Mouse (Mus musculus) lung, postnatal 10 days (tissue): Measurements from ENCODE around the gene Srgap2.

Experiments used
- DNase-seq: peaks from one replicate; pipeline ENCODE4 v3.0.0; 2021

The Srgap2 gene

DNA sequence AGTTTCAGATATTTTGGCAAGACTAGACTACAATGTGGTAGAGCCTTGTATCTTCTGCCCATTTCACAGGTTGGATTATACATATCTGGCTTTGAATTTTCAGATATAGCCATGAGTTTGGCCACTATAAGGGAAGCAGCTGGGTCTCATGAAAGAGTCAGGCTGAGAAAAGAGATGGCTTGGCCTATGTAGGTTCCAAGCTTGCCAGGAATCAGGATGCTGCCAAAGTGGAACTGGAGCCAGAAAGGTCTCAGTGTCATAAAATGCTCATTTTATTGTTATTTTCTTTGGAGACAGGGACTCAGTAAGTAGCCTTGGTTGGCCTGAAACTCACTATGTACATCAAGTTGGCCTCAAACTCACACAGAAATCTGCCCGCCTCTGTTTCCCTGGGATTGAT is 200.0 kb downstream of the Srgap2 start:
- DNase-seq, result no peak

DNA sequence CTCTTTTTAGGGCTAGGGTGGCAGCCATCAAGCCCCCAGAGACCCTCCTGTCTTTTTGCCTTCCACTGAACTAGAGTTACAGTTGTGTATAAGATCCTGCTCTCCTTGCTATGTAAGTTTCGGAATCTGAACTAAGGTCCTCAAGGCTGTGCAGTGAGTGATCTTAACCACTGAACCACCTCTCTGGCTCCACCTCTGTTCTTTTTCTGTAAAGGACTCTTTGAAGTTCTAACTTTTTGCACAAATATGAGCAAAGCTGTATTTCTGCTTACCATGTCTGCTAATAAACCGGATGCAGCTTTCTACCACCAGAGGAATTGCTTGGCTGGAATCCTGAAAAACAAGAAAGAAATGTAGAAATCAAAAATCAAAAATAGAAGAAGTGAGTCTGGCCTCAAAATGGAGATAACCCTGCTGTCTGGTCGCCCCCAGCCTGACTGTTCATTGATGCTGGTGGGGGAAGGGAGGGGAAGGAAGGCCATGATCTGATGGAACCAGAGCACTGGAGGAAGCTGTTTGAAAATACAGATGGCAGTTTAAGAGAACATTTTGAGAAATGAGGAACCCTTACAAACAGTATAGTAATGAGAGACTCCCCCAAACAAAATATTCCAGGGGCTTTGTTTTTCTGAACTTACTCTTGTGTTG is 202.2 kb downstream of the Srgap2 start:
- DNase-seq, result no peak

DNA sequence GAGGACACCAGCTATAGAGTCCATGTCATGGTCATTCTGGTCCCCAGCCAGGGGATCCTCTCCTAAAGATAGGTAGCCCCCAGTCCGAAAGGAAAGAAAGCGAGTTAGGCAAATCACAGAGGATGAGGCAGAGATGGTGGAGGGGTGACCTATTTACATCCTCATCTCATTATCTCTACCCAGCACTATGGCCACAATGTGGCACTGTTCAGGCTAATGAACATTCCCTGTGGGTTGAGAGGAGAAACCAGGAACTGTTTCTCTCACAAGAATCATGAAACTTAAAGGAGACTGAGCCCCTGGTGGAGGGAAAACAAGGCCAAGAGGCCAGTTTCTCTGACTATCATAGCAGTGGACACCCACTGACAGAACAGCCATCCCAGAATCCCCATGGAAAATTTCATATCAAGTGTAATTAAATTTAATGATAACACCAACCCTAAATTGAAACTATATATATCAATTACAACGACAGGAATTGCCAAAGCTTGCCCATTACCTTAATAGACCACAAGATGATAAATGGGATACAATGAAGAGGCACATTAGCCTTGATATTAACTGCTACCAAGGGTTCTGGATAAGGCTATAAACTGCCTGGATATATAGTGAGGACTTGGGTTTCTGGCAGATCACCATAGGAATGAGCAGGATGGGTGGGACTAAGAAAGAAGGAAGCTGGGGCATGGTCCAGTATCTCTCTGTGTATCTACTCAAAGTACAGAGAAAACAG is 207.4 kb downstream of the Srgap2 start:
- DNase-seq, result no peak

DNA sequence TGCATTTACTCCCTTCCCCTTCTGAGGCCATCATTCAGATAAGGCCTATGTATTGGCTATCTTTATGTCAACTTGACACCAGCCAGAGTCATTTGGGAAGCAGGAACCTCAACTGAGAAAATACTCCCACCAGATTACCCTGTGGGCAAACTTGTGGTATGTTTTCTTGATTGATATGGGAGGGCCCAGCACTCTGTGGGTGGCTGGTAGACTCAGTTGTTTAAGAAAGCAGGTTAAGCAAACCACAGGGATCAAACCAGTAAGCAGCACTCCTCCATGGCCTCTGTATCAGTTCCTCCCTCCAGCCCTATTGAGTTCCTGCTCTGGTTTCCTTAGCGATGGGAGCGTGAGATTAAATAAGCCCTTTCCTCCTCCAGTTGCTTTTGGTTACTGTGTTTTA is 208.8 kb downstream of the Srgap2 start:
- DNase-seq, result no peak

DNA sequence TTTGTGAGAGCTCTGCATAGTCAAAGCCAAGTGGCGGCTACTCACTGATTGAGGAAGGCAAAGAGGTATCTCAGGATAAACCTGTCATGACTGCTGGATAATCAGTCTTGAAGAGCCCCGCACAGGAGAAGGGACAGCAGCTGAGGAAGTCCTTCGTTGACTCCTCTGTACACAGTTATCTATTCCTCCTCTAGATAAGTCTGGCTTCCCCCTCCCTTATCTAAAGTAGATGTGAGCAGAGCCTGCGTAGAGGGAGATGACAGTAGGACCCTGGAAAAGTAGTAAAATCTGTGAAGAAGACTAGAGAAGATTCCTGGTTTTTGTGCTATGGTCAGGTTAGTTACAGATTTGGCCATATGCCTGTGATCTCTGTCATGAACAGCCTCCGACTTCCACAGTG is 209.5 kb downstream of the Srgap2 start:
- DNase-seq, result no peak

DNA sequence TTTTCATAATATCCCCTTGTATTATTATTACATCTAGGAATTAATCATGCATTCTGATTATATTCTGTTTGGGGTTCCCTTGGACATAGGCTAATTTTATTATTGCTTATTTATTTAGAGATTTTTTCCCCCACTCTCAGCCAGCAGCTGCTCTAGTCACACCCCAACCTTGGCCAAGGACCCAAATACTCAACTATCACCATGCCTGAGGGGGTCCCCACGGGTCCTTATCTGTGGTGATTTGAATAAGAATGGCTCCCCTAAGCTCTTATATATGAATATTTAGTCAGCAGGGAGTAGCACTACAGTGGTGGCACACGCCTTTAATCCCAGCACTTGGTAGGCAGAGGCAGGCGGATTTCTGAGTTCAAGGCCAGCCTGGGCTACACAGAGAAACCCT is 215.9 kb downstream of the Srgap2 start:
- DNase-seq, result no peak

DNA sequence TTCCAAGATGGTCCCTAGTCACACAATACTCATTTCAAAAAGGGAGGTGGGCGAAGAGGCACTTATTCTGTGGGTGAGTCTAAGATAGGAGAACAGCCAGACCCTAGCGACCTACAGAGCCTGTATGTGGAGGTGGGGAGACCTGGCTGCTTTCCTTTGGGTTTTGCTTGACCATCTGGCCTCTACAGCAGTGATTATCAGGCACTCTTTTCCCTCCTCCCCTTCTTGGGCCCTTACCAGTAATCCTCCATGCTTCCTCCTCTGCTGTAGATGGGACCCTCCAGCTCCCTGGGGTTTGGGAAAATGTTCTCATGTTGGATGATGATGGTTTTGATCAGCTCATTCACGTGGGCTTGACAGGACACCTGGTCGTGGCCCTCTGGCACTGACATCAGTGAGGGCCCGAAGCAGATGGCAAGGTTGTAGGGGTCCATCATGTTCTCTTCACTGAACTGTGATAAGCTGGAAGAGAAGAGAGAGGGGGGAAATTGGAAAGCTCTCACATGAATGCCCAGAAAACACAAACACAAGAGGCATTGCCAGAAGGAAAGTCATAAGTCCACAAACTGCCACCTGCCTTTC is 216.8 kb downstream of the Srgap2 start:
- DNase-seq, result no peak

DNA sequence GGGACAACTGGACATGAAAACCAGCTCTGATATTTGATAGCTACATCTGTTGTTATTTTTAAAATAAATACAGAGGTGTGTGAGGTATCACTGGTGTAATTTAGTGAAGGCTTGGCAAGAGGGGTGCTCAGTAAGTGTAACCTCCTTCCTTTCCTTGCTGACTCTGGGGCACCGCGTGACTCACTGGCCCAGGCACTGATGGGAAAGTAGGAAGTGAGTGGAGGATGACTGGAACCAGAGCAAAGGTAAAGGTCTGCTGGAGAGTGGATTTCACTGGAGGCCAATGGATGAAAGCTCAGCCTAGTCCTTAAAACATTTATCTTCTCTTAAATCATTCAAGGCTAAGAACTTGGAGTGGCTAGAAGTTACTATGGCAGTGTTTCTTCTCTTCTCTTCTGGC is 226.4 kb downstream of the Srgap2 start:
- no peak for DNase-seq

DNA sequence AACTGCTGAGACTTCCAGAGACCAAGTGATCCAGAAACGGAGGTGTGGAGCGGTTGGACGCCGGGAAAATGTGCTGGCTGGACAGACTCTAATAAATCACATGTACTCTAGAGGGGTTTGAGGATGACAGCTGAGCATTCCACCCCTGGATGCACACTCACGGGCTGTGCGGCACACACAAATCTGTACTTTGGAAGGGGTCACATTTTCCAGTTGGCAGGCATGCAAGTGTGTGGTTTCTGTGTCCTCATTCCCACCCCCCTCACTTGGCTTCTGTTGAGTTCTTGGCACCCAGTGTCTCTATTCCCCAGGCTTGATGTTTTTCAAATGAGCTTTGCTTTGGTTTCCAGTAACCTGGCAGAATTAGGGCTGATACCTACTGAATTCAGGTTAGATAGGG is 227.4 kb downstream of the Srgap2 start:
- DNase-seq, result peak; percentile 54

DNA sequence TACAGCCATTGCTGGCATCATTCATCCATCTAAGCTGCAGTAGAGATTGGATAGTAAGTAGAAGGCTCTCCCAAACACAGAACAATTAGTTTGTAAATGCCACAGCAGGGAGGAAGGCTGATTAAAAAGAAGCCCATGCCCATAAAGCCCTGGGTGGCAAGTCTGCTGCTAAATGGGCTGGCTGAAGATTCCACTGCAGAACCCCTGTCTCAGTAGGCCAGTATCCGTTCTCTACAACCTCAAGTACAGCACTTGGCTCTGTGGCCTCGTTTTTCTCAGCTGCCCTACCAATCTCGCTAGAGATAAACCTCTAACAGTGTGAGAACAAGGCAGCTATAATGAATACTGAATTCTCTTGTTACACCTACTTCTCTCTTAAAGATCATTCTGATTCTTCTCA is 227.9 kb downstream of the Srgap2 start:
- DNase-seq, result no peak

DNA sequence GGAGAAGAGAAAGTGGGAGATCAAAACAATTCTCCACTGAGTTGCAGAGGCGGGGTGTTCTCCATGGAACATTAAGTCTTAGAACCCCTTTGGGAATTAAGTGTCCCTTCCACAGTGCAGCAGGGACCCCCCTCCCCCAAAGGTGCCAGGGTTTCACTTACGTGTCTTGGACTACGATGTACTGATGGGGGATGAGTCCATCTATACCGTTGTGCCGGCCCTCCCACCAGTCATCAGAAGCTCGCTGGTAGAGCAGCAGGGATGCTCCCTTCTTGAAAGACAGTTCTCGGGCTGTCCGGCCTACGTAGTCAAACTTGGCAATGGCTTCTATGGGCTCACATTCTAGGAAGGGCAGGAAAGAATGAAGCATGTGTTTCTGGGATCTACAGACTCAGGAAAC is 229.0 kb downstream of the Srgap2 start:
- DNase-seq, result no peak

DNA sequence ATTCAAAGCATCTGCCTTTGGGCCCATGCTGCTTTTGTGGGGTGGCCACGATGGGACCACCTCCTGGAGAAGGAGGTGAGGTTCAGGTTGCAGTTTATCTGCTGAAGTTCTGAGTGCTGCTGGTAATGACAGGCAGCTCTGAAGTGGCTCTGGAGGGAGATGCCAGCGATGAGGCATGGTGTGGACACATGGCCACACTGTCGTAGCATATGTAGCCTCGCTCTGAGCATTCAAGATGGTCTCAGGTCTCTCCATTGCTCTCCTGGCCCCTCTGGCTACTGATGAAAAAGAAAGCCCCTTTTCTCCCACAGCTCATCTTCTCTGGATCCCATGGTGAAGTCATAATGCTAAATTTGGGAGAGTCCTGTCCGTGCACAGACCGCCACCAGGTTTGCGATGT is 230.4 kb downstream of the Srgap2 start:
- no peak for DNase-seq

DNA sequence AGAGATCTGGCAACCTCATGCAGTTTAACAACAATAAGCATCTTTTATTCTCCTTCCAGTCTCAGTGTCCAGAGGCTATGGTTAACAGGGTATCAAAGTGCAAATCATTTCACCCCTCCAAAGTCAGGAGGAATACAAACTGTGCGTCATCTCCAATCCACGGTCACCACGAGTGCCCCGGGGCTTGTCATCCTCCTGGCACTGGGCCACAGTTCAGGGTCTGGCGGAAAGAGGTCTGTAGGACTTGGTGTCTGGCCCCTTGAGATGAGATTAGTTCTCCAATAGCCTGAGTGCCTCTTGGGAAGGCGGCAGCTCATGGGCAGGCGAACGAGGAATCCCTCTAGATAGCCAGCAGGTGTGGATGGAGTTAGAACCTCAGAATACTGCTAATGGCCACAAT is 232.0 kb downstream of the Srgap2 start:
- DNase-seq, result no peak

DNA sequence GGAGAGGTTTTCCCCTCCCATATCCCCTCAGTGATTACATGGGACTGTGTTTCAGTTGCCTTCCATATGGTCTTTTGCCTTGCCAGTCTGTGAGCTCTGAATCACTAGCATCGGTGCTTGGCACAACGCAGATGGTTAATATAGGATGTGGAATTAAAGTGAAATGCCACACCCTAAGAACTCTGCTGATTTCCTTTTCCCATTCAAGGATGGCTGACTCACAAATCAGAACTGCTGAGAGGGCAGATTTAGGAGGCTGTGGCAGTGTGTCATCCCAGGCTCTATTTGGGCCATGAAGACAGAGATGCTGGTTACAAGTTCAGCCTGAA is 233.3 kb downstream of the Srgap2 start:
- no peak for DNase-seq

DNA sequence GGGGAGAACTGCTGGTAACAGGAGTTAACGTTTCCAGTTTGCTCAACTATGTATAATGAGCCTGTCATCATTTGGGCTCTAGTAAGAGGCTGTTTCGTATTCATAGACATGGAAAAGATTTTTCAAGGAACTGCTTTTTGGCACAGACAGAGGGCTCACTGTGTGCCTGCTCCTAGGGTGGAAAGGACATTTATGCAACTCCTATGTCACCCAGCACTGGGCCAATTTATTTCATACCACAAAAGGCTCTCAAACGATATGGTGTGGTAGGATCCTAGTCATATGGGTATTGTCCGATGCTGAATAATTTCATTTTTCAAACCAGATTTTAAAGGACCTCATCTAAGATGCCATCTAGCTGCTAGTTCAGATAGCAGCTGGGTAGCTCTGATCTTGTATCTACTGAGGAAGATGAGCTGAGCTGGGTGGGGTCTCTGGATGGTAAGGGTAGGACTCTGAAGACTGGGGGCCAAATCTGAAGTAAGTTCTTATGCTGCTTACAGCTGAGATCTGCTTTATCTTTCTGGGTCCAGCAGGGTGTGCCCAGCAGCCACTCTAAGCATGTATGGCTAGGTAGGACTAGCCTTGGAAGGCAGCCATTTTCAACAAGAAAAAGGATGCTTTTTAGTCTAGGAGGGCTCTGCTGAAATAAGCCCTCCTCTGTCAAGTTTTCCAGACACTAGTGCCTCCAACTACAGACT is 233.8 kb downstream of the Srgap2 start:
- no peak for DNase-seq

DNA sequence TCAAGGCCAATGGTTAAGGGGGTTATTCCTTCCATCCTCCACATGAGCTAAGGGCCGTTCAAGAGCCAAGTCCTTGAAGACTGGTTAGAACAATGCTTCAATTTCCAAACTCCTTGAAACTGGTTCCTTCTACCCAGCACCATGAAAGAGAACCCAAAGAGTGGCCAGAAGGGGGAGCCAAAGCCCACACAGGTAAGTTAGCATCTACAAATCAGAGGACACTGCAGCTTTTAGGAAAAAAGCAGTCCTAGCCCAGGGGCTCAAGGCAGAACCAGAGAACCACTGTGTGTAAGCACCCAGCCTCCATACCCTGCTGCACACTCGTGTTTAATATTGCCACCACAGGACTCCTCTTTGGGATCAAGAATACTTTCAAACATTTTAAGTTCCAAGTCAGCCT is 236.5 kb downstream of the Srgap2 start:
- DNase-seq, result peak; percentile 77

DNA sequence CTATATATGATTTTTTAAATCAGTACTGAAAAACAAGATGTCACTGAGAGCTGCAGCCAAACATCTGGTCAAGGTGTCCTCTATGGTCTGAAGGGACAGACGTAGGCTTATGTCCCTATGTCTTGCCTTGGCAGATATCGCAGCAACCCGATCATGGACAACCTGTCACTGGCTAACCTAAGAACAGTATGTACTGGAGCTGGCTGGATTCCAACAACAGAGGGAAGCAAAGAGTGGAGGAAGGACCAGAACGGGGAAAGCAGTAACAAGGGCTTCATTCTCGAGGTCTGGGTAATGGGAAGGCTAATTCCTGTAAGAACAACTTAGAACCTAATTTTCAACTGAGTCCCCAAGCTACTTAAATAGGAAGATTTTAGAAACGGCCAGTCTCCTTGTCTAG is 238.2 kb downstream of the Srgap2 start:
- DNase-seq, result no peak

DNA sequence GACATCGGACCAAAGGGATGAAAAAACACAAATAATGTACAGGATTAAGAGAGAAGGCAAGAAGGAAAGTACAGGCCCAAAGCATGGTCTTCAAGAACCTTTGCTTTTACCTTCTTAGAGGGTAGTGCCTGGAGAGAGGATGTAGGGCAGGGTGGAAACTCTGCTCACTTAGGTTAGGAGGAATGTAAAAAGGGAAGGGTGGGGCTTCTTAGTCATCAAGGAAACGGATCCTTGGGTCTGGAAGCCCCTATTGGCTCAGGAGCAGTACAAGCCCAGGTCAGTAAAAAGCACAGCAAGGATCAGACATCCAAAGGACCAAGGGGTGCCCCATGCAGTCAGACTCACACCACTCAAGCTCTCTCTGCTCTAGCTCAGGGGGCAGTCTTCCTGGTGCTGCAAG is 239.9 kb downstream of the Srgap2 start:
- no peak for DNase-seq

DNA sequence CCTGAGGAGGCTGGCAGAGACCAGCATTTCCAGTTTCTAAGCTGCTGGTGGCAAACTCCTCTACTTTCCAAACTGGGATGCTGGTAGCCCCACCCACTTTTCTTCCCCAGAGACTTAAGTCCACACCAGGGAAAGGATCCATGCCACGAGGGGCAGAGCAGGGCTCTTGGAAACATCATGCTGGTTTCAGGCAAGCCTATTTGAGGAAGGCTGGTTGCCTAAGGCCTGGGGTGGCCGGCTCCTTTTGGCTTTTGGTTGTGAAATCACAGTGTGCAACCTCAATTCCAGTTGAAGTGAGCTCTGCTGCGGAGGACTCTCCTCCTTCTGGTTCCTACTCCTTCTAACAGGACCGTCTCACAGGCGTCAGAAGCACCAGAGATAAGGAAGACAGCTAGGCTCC is 240.3 kb downstream of the Srgap2 start:
- DNase-seq, result peak; percentile 29

DNA sequence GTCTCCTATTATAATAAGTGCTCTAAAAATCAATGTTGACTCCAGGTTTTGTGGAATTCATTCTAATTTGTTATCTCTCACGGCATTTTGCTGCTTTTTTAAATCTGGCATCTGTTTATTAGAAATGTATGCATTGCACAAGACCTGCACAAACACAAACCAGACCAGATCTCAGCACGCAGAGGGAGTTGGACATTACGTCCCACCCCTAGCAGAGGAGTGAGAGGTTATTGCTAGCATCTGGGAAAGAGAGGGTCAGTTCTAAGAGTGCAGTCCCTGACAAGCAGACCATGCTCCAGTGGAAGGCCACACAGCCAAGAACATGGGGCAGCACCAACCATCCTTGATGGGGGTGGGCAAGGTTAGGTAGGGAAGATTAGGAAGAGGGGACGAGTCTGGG is 242.5 kb downstream of the Srgap2 start:
- no peak for DNase-seq

DNA sequence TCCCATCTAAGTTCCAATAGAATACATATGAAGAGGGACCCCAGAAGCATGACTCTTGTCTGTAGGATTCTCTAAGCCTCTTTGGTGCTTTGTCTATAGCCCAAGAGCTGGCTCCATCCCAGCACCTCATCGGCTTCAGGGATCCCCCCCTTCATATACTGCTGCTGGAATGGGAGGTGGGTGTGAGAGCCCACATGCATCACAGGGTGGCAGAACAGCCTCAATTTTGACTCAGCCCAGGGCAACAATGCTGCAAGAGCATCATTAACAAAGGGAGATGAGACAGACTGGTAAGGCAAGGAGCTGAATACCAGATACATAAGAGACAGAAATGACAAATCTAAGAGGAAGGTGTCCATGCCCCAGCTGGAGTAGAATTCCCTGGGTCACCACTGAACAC is 243.0 kb downstream of the Srgap2 start:
- DNase-seq, result no peak

DNA sequence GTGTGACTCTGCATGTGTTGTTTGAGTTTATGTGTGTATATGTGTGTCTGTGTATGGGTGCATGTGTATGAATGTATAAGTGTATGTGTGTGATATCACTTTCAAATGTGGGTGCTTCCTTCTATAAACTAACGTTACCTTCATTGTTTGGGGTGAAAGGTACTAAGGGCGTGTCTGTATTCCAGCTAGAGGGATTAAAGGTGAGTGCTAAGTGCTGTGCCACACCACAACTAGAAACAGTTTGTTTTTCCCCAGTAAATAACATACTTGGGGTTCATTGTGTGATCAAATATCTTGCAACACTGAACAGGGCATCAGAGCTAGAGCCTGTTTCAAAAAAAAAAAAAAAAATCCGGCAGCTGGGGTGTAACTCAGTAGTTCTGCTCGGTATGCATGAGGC is 245.4 kb downstream of the Srgap2 start:
- no peak for DNase-seq

DNA sequence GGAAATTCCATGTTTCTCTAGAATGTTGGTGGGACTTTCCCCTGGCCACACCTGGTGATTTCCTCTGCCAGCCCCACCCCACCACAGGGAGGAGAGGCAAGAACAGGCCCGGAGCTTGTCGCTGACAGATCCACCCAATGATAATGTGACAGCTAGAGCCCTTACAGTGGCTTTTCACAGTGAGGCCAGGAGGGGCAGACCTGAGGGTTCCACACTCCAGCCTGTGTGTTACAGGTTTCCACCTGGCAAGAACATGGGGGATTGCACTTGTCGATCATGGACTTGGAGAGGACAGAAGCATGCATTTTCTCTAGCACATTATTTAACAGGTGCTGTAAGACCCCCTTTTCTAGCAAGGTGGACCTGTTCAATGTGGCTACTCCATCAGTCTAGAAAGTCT is 246.9 kb downstream of the Srgap2 start:
- DNase-seq, result no peak

DNA sequence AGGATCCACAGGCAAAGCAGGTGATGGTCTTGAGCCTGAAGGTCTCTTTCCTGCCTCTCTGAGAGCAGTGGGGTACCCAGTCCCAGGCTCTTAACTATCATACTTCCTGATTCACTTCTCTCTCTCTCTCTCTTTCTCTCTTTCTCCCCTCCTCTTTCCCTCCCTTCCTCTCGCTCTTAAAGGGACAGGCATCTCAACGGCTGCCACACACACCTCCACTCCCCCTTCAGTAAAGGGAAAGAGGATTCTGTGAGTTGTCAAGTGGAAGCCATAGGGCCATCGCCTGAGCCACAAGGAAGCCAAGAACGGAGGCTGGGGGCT is 247.7 kb downstream of the Srgap2 start, which contains the start of gene Ikbke:
Gene Ikbke (minus strand): TSS at position 151 of the 321 bp plus-strand sequence.
- no peak for DNase-seq
